ENCODE assay signal across 19 mouse cellular contexts in the genomic region with DNA sequence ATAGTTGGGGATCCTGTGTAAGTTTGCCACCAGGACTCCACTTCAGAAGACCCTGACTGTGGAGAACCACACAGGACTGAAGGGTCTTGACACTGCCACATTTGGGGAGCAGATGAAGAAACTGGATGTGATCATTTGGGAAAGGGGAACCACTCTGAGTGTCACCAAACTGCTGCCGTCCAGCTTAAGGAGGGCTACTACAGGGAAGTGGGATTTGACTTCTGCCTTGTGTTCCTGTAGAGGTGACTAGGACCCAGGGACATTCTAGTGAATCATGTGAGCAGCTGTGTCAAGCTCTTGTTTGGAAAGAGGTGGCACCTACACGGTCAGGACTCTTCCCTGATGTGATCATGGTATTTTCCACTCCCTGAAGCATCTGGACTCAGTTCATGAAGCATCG. TPM values are rescaled to one million over a fixed set of nuclear protein-coding genes. Genes with fewer than 3 reads are reported as not detected.
"Had no signal": no experiment of that assay in that cellular context is flagged by ENCODE, and none has a peak within 500 bp of the region (broad histone marks: within the 10 kb centered on the region; RNA-seq: fewer than 3 reads in every experiment).

No protein-coding gene starts in this region.

- H3K9me3 ChIP-seq: midbrain, embryonic 10.5 days; midbrain, embryonic 12.5 days; neural tube, embryonic 12.5 days; stomach, embryonic 15.5 days had no signal

- H3K27me3 ChIP-seq: midbrain, embryonic 12.5 days had no signal

- H3K9ac ChIP-seq: liver, embryonic 14.5 days; lung, embryonic 14.5 days; midbrain, embryonic 12.5 days; neural tube, embryonic 12.5 days; stomach, embryonic 15.5 days had no signal

- H3K36me3 ChIP-seq: midbrain, embryonic 10.5 days; midbrain, embryonic 12.5 days; neural tube, embryonic 12.5 days; stomach, embryonic 15.5 days had no signal

- H3K4me2 ChIP-seq: lung, embryonic 14.5 days; midbrain, embryonic 12.5 days; neural tube, embryonic 12.5 days; stomach, embryonic 15.5 days had no signal

- DNase-seq: lung, adult 18-20 months; lung, embryonic 14.5 days; lung, postnatal 10 days; lung, postnatal 4 days; midbrain, embryonic 14.5 days; right cerebral cortex, postnatal 14 days; thymus, adult 2 months; thymus, postnatal 25 days; thymus, postnatal 4 days had no signal

- H3K4me1 ChIP-seq: midbrain, embryonic 10.5 days; midbrain, embryonic 12.5 days; neural tube, embryonic 12.5 days had no signal

- H3K27ac ChIP-seq: liver, embryonic 14.5 days; midbrain, embryonic 10.5 days; midbrain, embryonic 12.5 days; neural tube, embryonic 12.5 days; stomach, embryonic 15.5 days; stomach, postnatal 0 days had no signal

- H3K4me3 ChIP-seq: midbrain, embryonic 10.5 days; midbrain, embryonic 12.5 days; neural tube, embryonic 12.5 days; stomach, embryonic 15.5 days had no signal

- ATAC-seq: midbrain, embryonic 16.5 days had no signal

RNA-seq across cellular contexts. Expression of a gene that starts 5.0 kb away (rescaled TPM):
- total RNA-seq: megakaryocyte-erythroid progenitor cell, adult 5-6 weeks had no signal
- polyA plus RNA-seq: liver, embryonic 14.5 days; liver, embryonic 16.5 days; midbrain, embryonic 16.5 days had no signal

RNA-seq across cellular contexts. Expression of a gene that starts 56.1 kb away (rescaled TPM):
- total RNA-seq: neutrophil, adult 5-6 weeks had no signal
